Mouse (Mus musculus) MEL (cell line): ENCODE measurements around the gene Prkcg. TPM values are rescaled to one million over a fixed set of nuclear protein-coding genes. Genes with fewer than 3 reads are reported as not detected.

Experiments
- DNase-seq: peaks from one replicate; pipeline ENCODE4 v3.0.0; 2011; ENCODE audit warnings: low read depth, low spot score
- H3K27ac ChIP-seq: 2 replicates; pipeline ENCODE4 v1.5.1; 2012; ENCODE audit warnings: low read depth, mild to moderate bottlenecking, control low read depth, low read length, moderate library complexity; ENCODE audit not compliant: control insufficient read depth
- H3K27me3 ChIP-seq, 2 experiments: fragments of 150-350 bp in 1 of 2; sonication (generic) in 1 of 2; 2 replicates each; pipeline ENCODE4 v1.6.1; 2012; ENCODE audit warnings: low read length in 2 of 2, mild to moderate bottlenecking in 2 of 2, improper control_type of control experiment in 1 of 2, moderate library complexity in 1 of 2; ENCODE audit not compliant: insufficient read depth in 2 of 2, control insufficient read depth in 1 of 2
- H3K36me3 ChIP-seq, 2 experiments: 2 replicates each; pipeline ENCODE4 v1.6.1; 2012 to 2014; ENCODE audit warnings: low read length in 2 of 2, improper control_type of control experiment in 1 of 2, inconsistent platforms in 1 of 2, mild to moderate bottlenecking in 1 of 2; ENCODE audit not compliant: insufficient read depth in 2 of 2, control insufficient read depth in 1 of 2
- H3K4me1 ChIP-seq, 2 experiments: fragments of 150-350 bp in 1 of 2; sonication (generic) in 1 of 2; 2 replicates each; pipeline ENCODE4 v1.6.1; 2012; ENCODE audit warnings: low read length in 2 of 2, improper control_type of control experiment in 1 of 2, mild to moderate bottlenecking in 1 of 2; ENCODE audit not compliant: insufficient read depth in 2 of 2, control insufficient read depth in 1 of 2
- H3K4me3 ChIP-seq, 2 experiments: fragments of 150-350 bp in 1 of 2; sonication (generic) in 1 of 2; 2 replicates each; pipeline ENCODE4 v1.5.1; 2012; ENCODE audit warnings: low read depth in 2 of 2, low read length in 2 of 2, mild to moderate bottlenecking in 2 of 2, moderate library complexity in 2 of 2, control low read depth in 1 of 2, improper control_type of control experiment in 1 of 2; ENCODE audit not compliant: control insufficient read depth in 1 of 2, insufficient read depth in 1 of 2
- H3K79me2 ChIP-seq: 2 replicates; pipeline ENCODE4 v1.6.1; 2012; ENCODE audit warnings: mild to moderate bottlenecking, low read length, moderate library complexity; ENCODE audit not compliant: control insufficient read depth, poor library complexity, insufficient read depth
- H3K9ac ChIP-seq: 2 replicates; pipeline ENCODE4 v1.6.1; 2012; ENCODE audit warnings: low read depth, mild to moderate bottlenecking, control low read depth, low read length, moderate library complexity; ENCODE audit not compliant: control insufficient read depth, poor library complexity, severe bottlenecking
- H3K9me3 ChIP-seq: fragments of 150-350 bp; sonication (generic); replicated peaks from 2 replicates; pipeline ENCODE4 v1.6.1; 2012; ENCODE audit warnings: mild to moderate bottlenecking, low read length, improper control_type of control experiment, moderate library complexity; ENCODE audit not compliant: insufficient read depth
- CHD1 ChIP-seq: IDR thresholded peaks from 2 replicates; pipeline ENCODE4 v1.6.1; 2012; ENCODE audit warnings: low read depth, mild to moderate bottlenecking, inconsistent platforms, low read length, improper control_type of control experiment
- CHD2 ChIP-seq: IDR thresholded peaks from 2 replicates; pipeline ENCODE4 v1.6.1; 2011; ENCODE audit warnings: low read length, improper control_type of control experiment
- CTCF ChIP-seq, 3 experiments: IDR thresholded peaks in 2 of 3; conservative IDR thresholded peaks in 1 of 3; 2 replicates each; pipeline ENCODE4 v1.5.1; 2011 to 2012; ENCODE audit warnings: low read length in 3 of 3, low read depth in 2 of 3, mild to moderate bottlenecking in 2 of 3, improper control_type of control experiment in 1 of 3, inconsistent platforms in 1 of 3, mixed read lengths in 1 of 3, moderate library complexity in 1 of 3; ENCODE audit not compliant: control insufficient read depth in 1 of 3, insufficient read depth in 1 of 3, poor library complexity in 1 of 3, severe bottlenecking in 1 of 3
- E2F4 ChIP-seq: IDR thresholded peaks from 2 replicates; pipeline ENCODE4 v1.6.1; 2011; ENCODE audit warnings: low read depth, low read length, improper control_type of control experiment, borderline replicate concordance
- ELF1 ChIP-seq: IDR thresholded peaks from 2 replicates; pipeline ENCODE4 v1.6.1; 2014; ENCODE audit warnings: low read depth, mild to moderate bottlenecking, inconsistent platforms, low read length, improper control_type of control experiment, moderate library complexity
- ETS1 ChIP-seq: IDR thresholded peaks from 2 replicates; pipeline ENCODE4 v1.6.1; 2012; ENCODE audit warnings: low read depth, mild to moderate bottlenecking, inconsistent platforms, low read length, improper control_type of control experiment, moderate library complexity
- GATA1 ChIP-seq: IDR thresholded peaks from 2 replicates; pipeline ENCODE4 v1.6.1; 2011; ENCODE audit warnings: low read depth, low read length, improper control_type of control experiment
- JUND ChIP-seq: IDR thresholded peaks from 2 replicates; pipeline ENCODE4 v1.6.1; 2011; ENCODE audit warnings: low read depth, mild to moderate bottlenecking, improper control_type of control experiment, low read length
- MAFK ChIP-seq: IDR thresholded peaks from 2 replicates; pipeline ENCODE4 v1.6.1; 2011; ENCODE audit warnings: low read depth, mild to moderate bottlenecking, low read length, improper control_type of control experiment, borderline replicate concordance
- MAZ ChIP-seq: IDR thresholded peaks from 2 replicates; pipeline ENCODE4 v1.6.1; 2012; ENCODE audit warnings: low read depth, mild to moderate bottlenecking, inconsistent platforms, low read length, improper control_type of control experiment
- MYB ChIP-seq: IDR thresholded peaks from 2 replicates; pipeline ENCODE4 v1.6.1; 2011; ENCODE audit warnings: mild to moderate bottlenecking, low read depth, low read length, improper control_type of control experiment
- MYC ChIP-seq: IDR thresholded peaks from 2 replicates; pipeline ENCODE4 v1.6.1; 2011; ENCODE audit warnings: low read depth, mild to moderate bottlenecking, low read length, improper control_type of control experiment, moderate library complexity
- NRF1 ChIP-seq: IDR thresholded peaks from 2 replicates; pipeline ENCODE4 v1.6.1; 2014; ENCODE audit warnings: low read depth, mild to moderate bottlenecking, inconsistent platforms, low read length, improper control_type of control experiment, moderate library complexity; ENCODE audit not compliant: poor library complexity, insufficient read depth, severe bottlenecking
- RAD21 ChIP-seq: IDR thresholded peaks from 2 replicates; pipeline ENCODE4 v1.6.1; 2011; ENCODE audit warnings: mild to moderate bottlenecking, low read depth, low read length, improper control_type of control experiment
- RCOR1 ChIP-seq: IDR thresholded peaks from 2 replicates; pipeline ENCODE4 v1.6.1; 2012; ENCODE audit warnings: low read depth, mild to moderate bottlenecking, inconsistent platforms, low read length, improper control_type of control experiment
- SMC3 ChIP-seq: IDR thresholded peaks from 2 replicates; pipeline ENCODE4 v1.6.1; 2011; ENCODE audit warnings: low read depth, low read length, improper control_type of control experiment
- TCF12 ChIP-seq: IDR thresholded peaks from 2 replicates; pipeline ENCODE4 v1.6.1; 2014; ENCODE audit warnings: low read depth, mild to moderate bottlenecking, inconsistent platforms, low read length, improper control_type of control experiment, moderate library complexity
- ZNF384 ChIP-seq: IDR thresholded peaks from 2 replicates; pipeline ENCODE4 v1.6.1; 2012; ENCODE audit warnings: low read depth, mild to moderate bottlenecking, inconsistent platforms, low read length, improper control_type of control experiment
- polyA plus RNA-seq, 2 experiments: library from polyadenylated mRNA; stranded (reverse) in 1 of 2; unstranded in 1 of 2; fragments of >175 nt in 1 of 2; fragments of >200 nt in 1 of 2; gene quantifications; 2 replicates each; pipeline versions ENCODE4 v1.2.1 to v1.2.4; 2012; ENCODE audit warnings: low replicate concordance in 2 of 2, low read depth in 1 of 2; ENCODE audit not compliant: insufficient read length in 2 of 2, insufficient read depth in 1 of 2, missing spikeins in 1 of 2
- total RNA-seq: library from RNA; depleted of rRNA; stranded (reverse); fragments of 300-350 nt; gene quantifications from 2 replicates; pipeline ENCODE4 v1.2.3, GENCODE M21; 2012

Gene Prkcg
- total and polyA plus RNA-seq, 3 experiments: 0.10 TPM; not detected in 2

DNA sequence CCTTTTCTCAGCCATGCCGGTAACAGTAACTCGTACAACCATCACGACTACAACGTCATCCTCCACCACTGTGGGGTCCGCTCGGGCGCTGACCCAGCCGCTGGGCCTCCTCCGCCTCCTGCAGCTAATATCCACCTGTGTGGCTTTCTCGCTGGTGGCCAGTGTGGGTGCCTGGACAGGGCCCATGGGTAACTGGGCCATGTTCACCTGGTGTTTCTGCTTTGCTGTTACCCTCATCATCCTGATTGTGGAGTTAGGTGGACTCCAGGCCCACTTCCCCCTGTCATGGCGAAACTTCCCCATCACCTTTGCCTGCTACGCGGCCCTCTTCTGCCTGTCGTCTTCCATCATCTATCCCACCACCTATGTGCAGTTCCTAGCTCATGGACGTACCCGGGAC, 7.7 kb downstream of the Prkcg start:
- TF ChIP-seq RCOR1: no peak
- no peak for TF ChIP-seq GATA1
- H3K4me1 ChIP-seq: peaks cover 0 to 19% of the 10 kb centered on the region in 2 experiments; a peak in 3 of 4 replicates
- H3K27me3 ChIP-seq: no peaks in the 10 kb centered on the region
- H3K79me2 ChIP-seq: no peaks in the 10 kb centered on the region
- no peak overlapping the region for H3K27ac ChIP-seq
- DNase-seq: no peak
- H3K9ac ChIP-seq: no peak overlapping the region
- no peak overlapping the region for H3K4me3 ChIP-seq
- H3K9me3 ChIP-seq: no peaks in the 10 kb centered on the region
- peaks cover 0 to 17% of the 10 kb centered on the region in 2 experiments; a peak in 2 of 4 replicates for H3K36me3 ChIP-seq

GRCm38 (mm10) chr7:3299941-3300617, 11.1 kb downstream of the Prkcg start:
- peak; percentile 69 for DNase-seq
- Histone ChIP-seq H3K9ac (no peak overlapping the region), H3K79me2 (no peaks in the 10 kb centered on the region), H3K27me3 (no peaks in the 10 kb centered on the region; a peak in 1 of 4 replicates), H3K4me3 (no peak overlapping the region), H3K9me3 (no peaks in the 10 kb centered on the region), H3K4me1 (peaks cover 0 to 7% of the 10 kb centered on the region in 2 experiments; a peak in 2 of 4 replicates), H3K36me3 (peaks cover 0 to 9% of the 10 kb centered on the region in 2 experiments; a peak in 2 of 4 replicates), H3K27ac (no peak overlapping the region)
- TF ChIP-seq E2F4 (no peak), SMC3 (peak; percentile 46), ZNF384 (peak; percentile 96), GATA1 (0 out of 2 replicates have a peak, but pooled peaks have one; percentile 16), CTCF (IDR thresholded peaks at IDR 0.05 in 2 of 3, conservative IDR thresholded peaks at IDR 0.05 in 1 of 3; ENCODE audit: control insufficient read depth in 1 of 3, insufficient read depth in 1 of 3, low read depth in 2 of 3, low read length in 3 of 3, poor library complexity in 1 of 3, severe bottlenecking in 1 of 3) (peak; percentile 42 to 63 (median 53)), MAFK (no peak), ETS1 (no peak), RAD21 (peak; percentile 48), ELF1 (no peak)

DNA sequence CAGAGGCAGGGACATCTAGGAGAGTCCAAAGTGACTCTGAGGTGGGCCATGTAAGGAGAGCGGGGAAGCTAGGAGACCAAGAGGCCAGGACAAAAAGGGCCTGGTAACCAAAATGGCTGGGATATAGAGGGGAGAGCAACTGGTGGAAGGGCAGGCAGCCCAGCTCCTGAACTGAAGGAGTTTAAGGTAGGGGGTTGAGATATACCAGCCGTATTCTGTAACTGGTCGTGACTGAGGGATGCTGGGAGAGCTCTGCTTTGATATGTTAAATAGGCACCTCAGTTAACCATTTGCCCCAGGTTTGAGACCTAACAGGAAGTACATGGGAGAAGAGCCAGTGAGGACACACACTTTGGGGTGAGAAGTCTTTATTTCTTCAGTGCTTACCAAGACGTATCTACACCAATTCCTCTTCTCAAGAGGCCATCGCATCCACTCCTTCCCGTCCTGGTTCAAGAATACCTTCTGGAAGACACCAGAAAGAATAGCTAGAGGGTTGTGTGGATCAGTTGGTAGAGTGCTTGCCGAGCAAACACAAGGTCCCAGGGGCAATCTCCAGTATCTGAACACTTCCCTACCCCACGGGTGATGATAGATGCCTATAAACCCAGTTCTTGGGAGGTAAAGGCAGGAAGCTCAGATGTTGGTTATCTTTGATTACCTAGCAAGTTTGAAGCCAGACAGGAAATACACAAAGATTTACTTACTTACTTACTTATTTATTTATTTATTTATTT, 12.1 kb downstream of the Prkcg start:
- no peaks in the 10 kb centered on the region for H3K9me3 ChIP-seq
- H3K27ac ChIP-seq: no peak overlapping the region
- H3K4me1 ChIP-seq: peaks cover 0 to 3% of the 10 kb centered on the region in 2 experiments; a peak in 2 of 4 replicates
- DNase-seq: no peak
- no peaks in the 10 kb centered on the region; a peak in 1 of 4 replicates for H3K27me3 ChIP-seq
- no peak overlapping the region for H3K4me3 ChIP-seq
- no peak overlapping the region for H3K9ac ChIP-seq
- H3K36me3 ChIP-seq: peaks cover 0 to 5% of the 10 kb centered on the region in 2 experiments; a peak in 2 of 4 replicates
- H3K79me2 ChIP-seq: no peaks in the 10 kb centered on the region
- TF ChIP-seq MYC (no peak), TCF12 (no peak), RAD21 (no peak), RCOR1 (no peak), CHD1 (no peak), ELF1 (no peak), NRF1 (no peak), JUND (no peak), MAZ (no peak), CHD2 (no peak), MAFK (no peak), MYB (no peak)
